Mouse (Mus musculus) MEL (cell line): Measurements from ENCODE around the gene Fam184b. TPM values are rescaled to one million over a fixed set of nuclear protein-coding genes. Genes with fewer than 3 reads are reported as not detected.

ENCODE experiments used
- DNase-seq: peaks from one replicate; pipeline ENCODE4 v3.0.0; 2011; ENCODE audit warnings: low read depth, low spot score
- H3K27ac ChIP-seq: 2 replicates; pipeline ENCODE4 v1.5.1; 2012; ENCODE audit warnings: low read depth, mild to moderate bottlenecking, control low read depth, low read length, moderate library complexity; ENCODE audit not compliant: control insufficient read depth
- H3K27me3 ChIP-seq, 2 experiments: fragments of 150-350 bp in 1 of 2; sonication (generic) in 1 of 2; 2 replicates each; pipeline ENCODE4 v1.6.1; 2012; ENCODE audit warnings: low read length in 2 of 2, mild to moderate bottlenecking in 2 of 2, improper control_type of control experiment in 1 of 2, moderate library complexity in 1 of 2; ENCODE audit not compliant: insufficient read depth in 2 of 2, control insufficient read depth in 1 of 2
- H3K36me3 ChIP-seq, 2 experiments: 2 replicates each; pipeline ENCODE4 v1.6.1; 2012 to 2014; ENCODE audit warnings: low read length in 2 of 2, improper control_type of control experiment in 1 of 2, inconsistent platforms in 1 of 2, mild to moderate bottlenecking in 1 of 2; ENCODE audit not compliant: insufficient read depth in 2 of 2, control insufficient read depth in 1 of 2
- H3K4me1 ChIP-seq, 2 experiments: fragments of 150-350 bp in 1 of 2; sonication (generic) in 1 of 2; 2 replicates each; pipeline ENCODE4 v1.6.1; 2012; ENCODE audit warnings: low read length in 2 of 2, improper control_type of control experiment in 1 of 2, mild to moderate bottlenecking in 1 of 2; ENCODE audit not compliant: insufficient read depth in 2 of 2, control insufficient read depth in 1 of 2
- H3K4me3 ChIP-seq, 2 experiments: fragments of 150-350 bp in 1 of 2; sonication (generic) in 1 of 2; 2 replicates each; pipeline ENCODE4 v1.5.1; 2012; ENCODE audit warnings: low read depth in 2 of 2, low read length in 2 of 2, mild to moderate bottlenecking in 2 of 2, moderate library complexity in 2 of 2, control low read depth in 1 of 2, improper control_type of control experiment in 1 of 2; ENCODE audit not compliant: control insufficient read depth in 1 of 2, insufficient read depth in 1 of 2
- H3K79me2 ChIP-seq: 2 replicates; pipeline ENCODE4 v1.6.1; 2012; ENCODE audit warnings: mild to moderate bottlenecking, low read length, moderate library complexity; ENCODE audit not compliant: control insufficient read depth, poor library complexity, insufficient read depth
- H3K9ac ChIP-seq: 2 replicates; pipeline ENCODE4 v1.6.1; 2012; ENCODE audit warnings: low read depth, mild to moderate bottlenecking, control low read depth, low read length, moderate library complexity; ENCODE audit not compliant: control insufficient read depth, poor library complexity, severe bottlenecking
- H3K9me3 ChIP-seq: fragments of 150-350 bp; sonication (generic); replicated peaks from 2 replicates; pipeline ENCODE4 v1.6.1; 2012; ENCODE audit warnings: mild to moderate bottlenecking, low read length, improper control_type of control experiment, moderate library complexity; ENCODE audit not compliant: insufficient read depth
- BHLHE40 ChIP-seq: IDR thresholded peaks from 2 replicates; pipeline ENCODE4 v1.6.1; 2012; ENCODE audit warnings: low read depth, mild to moderate bottlenecking, inconsistent platforms, low read length, improper control_type of control experiment, borderline replicate concordance
- CHD1 ChIP-seq: IDR thresholded peaks from 2 replicates; pipeline ENCODE4 v1.6.1; 2012; ENCODE audit warnings: low read depth, mild to moderate bottlenecking, inconsistent platforms, low read length, improper control_type of control experiment
- GATA1 ChIP-seq: IDR thresholded peaks from 2 replicates; pipeline ENCODE4 v1.6.1; 2011; ENCODE audit warnings: low read depth, low read length, improper control_type of control experiment
- JUND ChIP-seq: IDR thresholded peaks from 2 replicates; pipeline ENCODE4 v1.6.1; 2011; ENCODE audit warnings: low read depth, mild to moderate bottlenecking, improper control_type of control experiment, low read length
- MAFK ChIP-seq: IDR thresholded peaks from 2 replicates; pipeline ENCODE4 v1.6.1; 2011; ENCODE audit warnings: low read depth, mild to moderate bottlenecking, low read length, improper control_type of control experiment, borderline replicate concordance
- MAX ChIP-seq: IDR thresholded peaks from 2 replicates; pipeline ENCODE4 v1.6.1; 2011; ENCODE audit warnings: low read length, improper control_type of control experiment
- MYB ChIP-seq: IDR thresholded peaks from 2 replicates; pipeline ENCODE4 v1.6.1; 2011; ENCODE audit warnings: mild to moderate bottlenecking, low read depth, low read length, improper control_type of control experiment
- POLR2AphosphoS5 ChIP-seq: IDR thresholded peaks from 2 replicates; pipeline ENCODE4 v1.6.1; 2012; ENCODE audit warnings: low read depth, borderline replicate concordance, mild to moderate bottlenecking, inconsistent platforms, low read length, moderate library complexity, mixed read lengths
- RAD21 ChIP-seq: IDR thresholded peaks from 2 replicates; pipeline ENCODE4 v1.6.1; 2011; ENCODE audit warnings: mild to moderate bottlenecking, low read depth, low read length, improper control_type of control experiment
- RCOR1 ChIP-seq: IDR thresholded peaks from 2 replicates; pipeline ENCODE4 v1.6.1; 2012; ENCODE audit warnings: low read depth, mild to moderate bottlenecking, inconsistent platforms, low read length, improper control_type of control experiment
- SMC3 ChIP-seq: IDR thresholded peaks from 2 replicates; pipeline ENCODE4 v1.6.1; 2011; ENCODE audit warnings: low read depth, low read length, improper control_type of control experiment
- TAL1 ChIP-seq: IDR thresholded peaks from 2 replicates; pipeline ENCODE4 v1.6.1; 2012; ENCODE audit warnings: mild to moderate bottlenecking, inconsistent platforms, low read length, moderate library complexity, mixed read lengths
- TBP ChIP-seq: IDR thresholded peaks from 2 replicates; pipeline ENCODE4 v1.8.0; 2011; ENCODE audit warnings: low read depth, low read length, improper control_type of control experiment
- UBTF ChIP-seq: IDR thresholded peaks from 2 replicates; pipeline ENCODE4 v1.6.1; 2012; ENCODE audit warnings: low read depth, mild to moderate bottlenecking, inconsistent platforms, low read length, improper control_type of control experiment, moderate library complexity, borderline replicate concordance; ENCODE audit not compliant: insufficient read depth
- USF1 ChIP-seq: IDR thresholded peaks from 2 replicates; pipeline ENCODE4 v1.6.1; 2014; ENCODE audit warnings: low read depth, mild to moderate bottlenecking, inconsistent platforms, low read length, improper control_type of control experiment, moderate library complexity
- ZKSCAN1 ChIP-seq: IDR thresholded peaks from 2 replicates; pipeline ENCODE4 v1.6.1; 2012; ENCODE audit warnings: low read depth, mild to moderate bottlenecking, inconsistent platforms, low read length, improper control_type of control experiment, moderate library complexity
- ZNF384 ChIP-seq: IDR thresholded peaks from 2 replicates; pipeline ENCODE4 v1.6.1; 2012; ENCODE audit warnings: low read depth, mild to moderate bottlenecking, inconsistent platforms, low read length, improper control_type of control experiment
- polyA plus RNA-seq, 2 experiments: library from polyadenylated mRNA; stranded (reverse) in 1 of 2; unstranded in 1 of 2; fragments of >175 nt in 1 of 2; fragments of >200 nt in 1 of 2; gene quantifications; 2 replicates each; pipeline versions ENCODE4 v1.2.1 to v1.2.4; 2012; ENCODE audit warnings: low replicate concordance in 2 of 2, low read depth in 1 of 2; ENCODE audit not compliant: insufficient read length in 2 of 2, insufficient read depth in 1 of 2, missing spikeins in 1 of 2
- total RNA-seq: library from RNA; depleted of rRNA; stranded (reverse); fragments of 300-350 nt; gene quantifications from 2 replicates; pipeline ENCODE4 v1.2.3, GENCODE M21; 2012

The Fam184b gene
- total and polyA plus RNA-seq, 3 experiments, result under 0.01 to 0.06 TPM; not detected in 1

DNA sequence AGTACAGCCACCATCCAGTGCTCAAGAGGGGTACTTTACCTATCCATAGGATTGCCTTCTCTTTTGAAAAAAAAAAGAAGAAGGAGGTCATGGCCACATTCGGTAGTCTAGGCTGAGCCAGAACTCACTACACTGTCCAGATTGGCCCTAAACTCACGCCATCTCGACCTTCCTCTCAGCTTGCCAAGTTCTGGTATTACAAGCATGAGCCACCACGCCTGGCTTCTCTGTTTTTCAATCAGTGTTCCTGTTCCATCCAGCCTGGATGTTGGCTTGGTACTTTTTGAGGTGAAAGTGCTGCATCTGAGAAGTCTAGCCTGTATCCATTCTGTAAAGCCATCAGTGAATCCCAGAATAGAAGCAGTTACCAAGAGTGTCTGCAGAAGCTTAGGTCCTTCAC lies 142.9 kb downstream of the Fam184b start:
- Histone ChIP-seq H3K36me3 (peaks cover 9 to 29% of the 10 kb centered on the region in 2 experiments), H3K9ac (no peak overlapping the region), H3K27ac (no peak overlapping the region), H3K9me3 (no peaks in the 10 kb centered on the region), H3K4me1 (peaks cover 7 to 20% of the 10 kb centered on the region in 2 experiments), H3K4me3 (no peak overlapping the region), H3K79me2 (peaks cover 26% of the 10 kb centered on the region), H3K27me3 (no peaks in the 10 kb centered on the region)
- TF ChIP-seq BHLHE40 (no peak), TBP (no peak), TAL1 (no peak), JUND (no peak), MAX (no peak), SMC3 (no peak), UBTF (no peak), CHD1 (no peak), RCOR1 (no peak), POLR2AphosphoS5 (no peak), MAFK (no peak), ZNF384 (no peak), USF1 (no peak), GATA1 (no peak), MYB (no peak), RAD21 (no peak)
- DNase-seq, result no peak

DNA sequence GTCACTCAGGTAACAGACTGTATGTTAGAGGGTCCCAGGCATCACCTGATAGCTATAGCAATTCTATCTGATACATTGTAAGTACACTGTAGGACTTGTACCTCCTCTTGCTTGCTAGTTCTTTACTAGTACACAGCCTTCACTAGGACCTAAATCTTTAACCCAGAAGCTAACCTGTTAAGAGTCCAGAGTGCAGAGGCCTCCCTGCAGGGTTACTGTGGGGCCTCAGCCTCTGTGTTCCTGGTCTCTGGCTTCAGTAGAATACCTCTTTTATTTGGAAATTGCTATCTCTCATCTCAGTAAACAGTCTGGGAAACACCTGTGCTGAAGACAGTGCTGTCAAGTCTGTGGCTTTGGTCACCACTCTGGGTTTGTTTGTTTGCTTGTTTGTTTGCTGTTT lies 143.4 kb downstream of the Fam184b start:
- peaks cover 0 to 2% of the 10 kb centered on the region in 2 experiments; a peak in 1 of 4 replicates for H3K27me3 ChIP-seq
- peaks cover 26% of the 10 kb centered on the region for H3K79me2 ChIP-seq
- peaks cover 6 to 29% of the 10 kb centered on the region in 2 experiments for H3K36me3 ChIP-seq
- no peaks in the 10 kb centered on the region for H3K9me3 ChIP-seq
- H3K9ac ChIP-seq, result no peak overlapping the region
- no peak for DNase-seq
- TF ChIP-seq RCOR1 (no peak), JUND (no peak), ZKSCAN1 (no peak)
- TF ChIP-seq, all 39 proteins: peak for 0
- Histone ChIP-seq H3K4me3 (no peak overlapping the region), H3K27ac (no peak overlapping the region), H3K4me1 (peaks cover 7 to 20% of the 10 kb centered on the region in 2 experiments)
